Mouse (Mus musculus): ENCODE measurements around the gene Fbxo5.

DNA sequence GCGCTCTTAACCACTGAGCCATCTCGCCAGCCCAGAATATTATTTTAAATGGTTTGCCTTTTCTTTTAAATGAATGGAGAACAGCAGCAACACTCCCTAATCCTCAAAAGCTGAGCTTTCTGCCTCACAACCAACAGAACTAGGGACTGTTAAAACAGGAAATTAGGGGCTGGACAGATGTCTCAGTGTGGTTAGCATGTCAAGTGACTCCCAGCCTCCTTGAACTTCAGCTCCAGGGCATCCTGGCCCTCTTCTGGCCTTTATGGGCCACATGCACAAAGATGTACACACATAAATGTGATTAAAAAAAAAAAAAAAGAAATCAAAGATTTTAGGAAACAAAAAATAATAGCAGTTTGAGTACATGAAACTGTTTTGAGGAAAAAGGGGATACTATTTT is 10.6 kb upstream of the Fbxo5 start:
- TF ChIP-seq HCFC1 (IDR thresholded peaks at IDR 0.05; ENCODE audit: borderline replicate concordance, insufficient read depth, low read length), result no peak
- TF ChIP-seq ZC3H11A (IDR thresholded peaks at IDR 0.05; ENCODE audit: borderline replicate concordance, low read depth, low read length), result no peak
- TF ChIP-seq CHD2 (IDR thresholded peaks at IDR 0.05; ENCODE audit: low read depth, low read length), result no peak
- TF ChIP-seq MAFK (IDR thresholded peaks at IDR 0.05; ENCODE audit: insufficient read depth, low read depth, low read length), result no peak
- no peak for TF ChIP-seq ZNF384 (IDR thresholded peaks at IDR 0.05; ENCODE audit: low read depth, low read length)
